Mouse (Mus musculus): Measurements from ENCODE around the gene Serac1. TPM values are rescaled to one million over a fixed set of nuclear protein-coding genes. Genes with fewer than 3 reads are reported as not detected.

Serac1 gene
- polyA plus RNA-seq, 1 experiment, result 7.4 TPM

DNA sequence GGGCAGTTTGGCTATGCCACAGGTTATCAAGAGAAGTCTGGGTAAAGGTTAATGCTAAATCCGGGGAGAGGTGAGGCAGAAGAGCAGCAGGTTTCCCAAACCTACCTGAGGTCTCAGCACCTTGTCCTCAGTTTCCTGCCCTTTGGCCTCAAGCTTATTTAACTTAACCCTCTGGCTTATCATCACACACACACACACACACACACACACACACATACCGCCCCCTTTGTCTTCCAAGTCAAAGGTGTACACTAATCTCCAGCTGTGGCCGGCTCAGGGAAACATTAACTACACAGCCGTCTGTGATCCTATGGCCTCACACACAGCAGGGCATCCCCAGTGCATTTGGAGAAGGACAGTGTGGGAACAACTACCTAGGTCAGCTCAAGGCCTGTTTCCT is 61.2 kb downstream of the Serac1 start:
- no peak for TF ChIP-seq GATA1 (IDR thresholded peaks at IDR 0.05; ENCODE audit: low read length)

DNA sequence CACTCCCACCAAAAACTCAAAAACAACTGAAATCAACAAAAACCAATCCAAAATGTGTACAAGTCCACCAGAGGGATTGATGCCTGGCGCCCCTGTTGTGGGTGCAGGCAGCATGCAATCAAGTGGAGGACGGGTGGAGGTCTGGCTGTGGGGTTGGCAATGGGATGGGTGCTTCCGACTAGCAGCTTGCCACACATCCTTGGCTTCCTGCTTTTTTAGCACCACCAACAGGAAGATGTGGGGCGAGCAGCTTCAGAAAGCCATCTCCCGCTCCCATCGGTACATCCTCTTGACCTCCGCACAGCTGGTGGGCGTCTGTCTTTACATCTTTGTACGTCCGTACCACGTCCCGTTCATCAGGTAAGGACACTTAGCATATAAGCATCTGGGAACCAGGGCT is 62.3 kb downstream of the Serac1 start:
- no peak for TF ChIP-seq GATA1 (IDR thresholded peaks at IDR 0.05; ENCODE audit: low read length)

- no peak for TF ChIP-seq GATA1 (IDR thresholded peaks at IDR 0.05; ENCODE audit: low read length)
These were observed 63.2 kb downstream of the Serac1 start for GRCm38 (mm10) chr17:6016213-6016780.

- no peak for TF ChIP-seq GATA1 (IDR thresholded peaks at IDR 0.05; ENCODE audit: low read length)
These were observed 64.6 kb downstream of the Serac1 start for GRCm38 (mm10) chr17:6014985-6015384.

- no peak for TF ChIP-seq GATA1 (IDR thresholded peaks at IDR 0.05; ENCODE audit: low read length)
These were observed 66.5 kb downstream of the Serac1 start for GRCm38 (mm10) chr17:6013079-6013478.

- no peak for TF ChIP-seq GATA1 (IDR thresholded peaks at IDR 0.05; ENCODE audit: low read length)
These were observed 69.9 kb downstream of the Serac1 start for GRCm38 (mm10) chr17:6009606-6010005.

DNA sequence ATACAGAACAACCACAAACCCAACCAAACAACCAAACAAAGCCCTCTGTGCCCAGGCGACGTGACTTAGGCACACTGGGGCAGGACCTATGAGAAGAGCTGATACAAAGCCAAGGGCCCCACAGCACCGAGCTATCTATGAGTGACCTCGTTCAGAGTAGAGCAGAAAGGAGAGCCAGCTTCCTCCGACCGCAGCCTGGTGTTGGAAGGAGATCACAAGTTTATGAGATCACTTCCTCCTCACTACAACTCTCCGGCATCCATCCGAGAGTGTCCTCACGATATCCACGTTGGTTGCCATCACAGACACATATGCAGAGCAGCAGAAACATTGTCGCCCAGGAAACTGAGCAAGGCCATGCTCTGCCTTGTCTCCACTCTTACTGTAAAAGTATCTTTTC is 71.0 kb downstream of the Serac1 start:
- no peak for TF ChIP-seq GATA1 (IDR thresholded peaks at IDR 0.05; ENCODE audit: low read length)

- no peak for TF ChIP-seq GATA1 (IDR thresholded peaks at IDR 0.05; ENCODE audit: low read length)
These were observed 71.6 kb downstream of the Serac1 start for GRCm38 (mm10) chr17:6007902-6008301.

- TF ChIP-seq GATA1 (IDR thresholded peaks at IDR 0.05; ENCODE audit: low read length), result no peak
These were observed 72.3 kb downstream of the Serac1 start for GRCm38 (mm10) chr17:6007101-6007780.

DNA sequence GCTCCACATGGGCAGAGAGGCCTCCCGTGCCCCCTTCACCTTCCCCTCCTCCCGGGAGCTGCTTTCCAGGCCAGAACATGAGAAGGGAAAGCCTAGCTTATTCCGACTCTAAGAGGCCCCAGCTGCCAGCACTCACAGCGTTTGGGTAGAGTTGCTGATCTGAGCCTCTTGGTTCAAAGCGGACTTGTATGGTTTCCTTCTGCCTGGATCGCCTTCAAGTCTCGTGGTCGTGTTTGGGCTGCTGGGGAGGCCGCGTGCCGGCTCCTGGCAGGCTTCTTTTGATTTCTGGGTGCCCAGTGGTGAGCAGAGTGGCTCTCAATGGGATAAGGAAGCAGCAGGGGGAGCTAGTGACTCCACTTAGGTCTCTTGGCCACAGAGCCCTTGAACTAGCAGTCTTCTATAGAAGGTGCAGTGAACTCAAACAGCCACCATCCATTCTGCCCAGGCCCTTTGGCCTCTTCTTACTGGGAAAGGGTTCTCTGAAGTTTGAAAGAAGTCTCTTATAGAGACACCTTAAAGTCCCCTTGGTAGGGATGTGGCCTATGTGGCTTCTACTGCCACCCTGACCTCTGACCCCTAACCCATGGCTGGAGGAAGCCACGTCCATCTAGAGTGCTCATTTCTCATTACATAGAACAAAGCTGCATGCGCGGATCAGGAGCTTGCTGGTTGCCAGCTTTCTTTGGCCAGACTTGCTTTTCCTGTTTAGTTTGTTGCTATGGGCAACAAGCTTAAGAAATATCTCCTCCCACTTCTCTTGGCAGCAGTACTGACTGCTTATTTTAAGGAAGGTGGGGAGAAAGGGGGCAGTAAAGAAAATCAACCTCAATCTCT is 73.7 kb downstream of the Serac1 start:
- TF ChIP-seq GATA1 (IDR thresholded peaks at IDR 0.05; ENCODE audit: low read length), result no peak

DNA sequence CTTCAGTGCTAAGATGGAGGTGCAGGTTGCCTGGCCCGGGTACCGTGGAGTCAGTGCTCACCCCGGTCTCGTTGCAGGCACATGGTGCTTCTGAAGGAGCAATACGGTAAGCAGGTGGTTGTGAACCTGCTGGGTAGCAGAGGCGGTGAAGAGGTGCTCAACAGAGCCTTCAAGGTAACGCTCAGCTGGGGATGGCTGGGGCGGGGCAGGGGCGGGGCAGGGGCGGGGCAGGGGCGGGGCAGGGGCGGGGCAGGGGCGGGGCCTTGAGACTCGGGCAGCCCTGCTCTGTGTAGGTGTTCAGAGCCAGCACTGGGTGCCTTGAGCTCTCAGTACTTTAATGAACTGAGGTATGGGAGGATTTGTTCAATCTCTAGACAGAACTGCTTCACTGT is 74.3 kb downstream of the Serac1 start:
- TF ChIP-seq GATA1 (IDR thresholded peaks at IDR 0.05; ENCODE audit: low read length), result no peak

GRCm38 (mm10) chr17:6003661-6004060 is 75.9 kb downstream of the Serac1 start:
- no peak for TF ChIP-seq GATA1 (IDR thresholded peaks at IDR 0.05; ENCODE audit: low read length)

- no peak for TF ChIP-seq GATA1 (IDR thresholded peaks at IDR 0.05; ENCODE audit: low read length)
These were observed 77.0 kb downstream of the Serac1 start for GRCm38 (mm10) chr17:6002563-6002962.

DNA sequence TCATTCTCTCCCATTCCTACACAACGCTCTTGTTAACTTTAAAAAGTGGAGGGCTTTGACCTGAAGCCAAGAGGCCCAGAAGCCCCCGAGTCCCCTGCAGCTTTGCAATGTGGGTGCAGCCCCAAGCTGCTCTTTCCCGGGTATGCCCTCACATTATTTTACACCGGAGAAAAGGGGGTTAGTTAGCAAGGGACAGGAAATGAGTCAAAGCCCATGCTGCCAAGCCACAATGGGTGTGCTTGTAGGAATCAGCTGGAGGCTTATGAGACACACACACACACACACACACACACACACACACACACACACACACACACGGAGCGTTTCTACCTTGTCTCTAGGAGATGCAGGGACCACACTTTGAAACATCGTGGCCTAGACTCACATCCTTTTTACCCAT is 77.7 kb downstream of the Serac1 start:
- TF ChIP-seq GATA1 (IDR thresholded peaks at IDR 0.05; ENCODE audit: low read length), result no peak

DNA sequence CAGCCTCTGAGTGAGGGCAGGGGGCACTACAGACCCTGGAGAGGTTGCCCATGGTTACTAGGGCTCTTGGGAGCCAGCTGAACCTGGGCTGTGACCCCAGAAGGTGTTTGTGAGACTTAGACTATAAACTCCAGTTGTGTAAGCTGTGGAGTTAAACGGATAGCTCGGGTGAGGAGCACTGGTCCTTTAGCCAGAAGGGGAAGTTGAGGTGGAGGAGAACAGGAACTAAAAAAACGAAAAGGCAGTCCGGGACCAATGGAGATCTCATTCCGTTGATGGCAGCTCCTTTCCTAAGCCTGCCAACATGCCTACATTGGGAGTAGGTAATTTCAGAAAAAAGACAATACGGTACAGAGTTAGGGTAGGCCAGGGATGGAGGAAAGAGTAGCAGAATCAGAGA is 78.2 kb downstream of the Serac1 start:
- TF ChIP-seq GATA1 (IDR thresholded peaks at IDR 0.05; ENCODE audit: low read length), result no peak

DNA sequence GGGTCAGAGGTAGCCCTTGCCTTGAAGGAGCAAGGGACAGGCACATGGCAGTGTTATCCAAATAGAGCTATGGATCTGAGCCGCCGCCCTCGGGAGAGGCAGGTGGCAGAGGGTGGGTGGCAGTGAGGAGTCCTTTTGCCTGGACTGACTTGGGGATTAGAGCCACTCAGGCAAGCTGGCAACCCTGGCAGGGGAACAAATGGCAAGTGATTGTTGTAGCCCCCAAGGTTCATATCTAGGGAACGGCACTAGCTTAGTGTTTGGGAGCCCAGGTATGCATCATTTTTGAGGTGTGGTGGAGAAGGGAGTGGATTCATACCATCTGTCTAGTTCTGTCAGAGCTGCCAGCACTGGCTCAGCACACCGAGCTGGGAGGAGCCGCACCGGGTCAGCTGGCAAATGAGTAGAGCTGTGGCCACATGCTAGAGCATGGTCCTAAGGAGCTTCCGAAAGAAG is 78.6 kb downstream of the Serac1 start:
- no peak for TF ChIP-seq GATA1 (IDR thresholded peaks at IDR 0.05; ENCODE audit: low read length)
